Mouse (Mus musculus) cerebellum, postnatal 10 days (tissue): ENCODE results near the gene Ccdc84.
"Not testable (repeated sequence)": the region's sequence is repeated elsewhere in the genome, so short reads cannot be mapped to it uniquely, and the experiment has no call there.

Source experiments
- DNase-seq, 2 experiments: peaks; one replicate each; pipeline ENCODE4 v3.0.0; 2021; ENCODE audit warnings: mixed read lengths in 2 of 2

Ccdc84 gene

GRCm38 (mm10) chr9:44407752-44408097, 10.6 kb downstream of the Ccdc84 start:
- no peak for DNase-seq

GRCm38 (mm10) chr9:44406906-44407751, 11.2 kb downstream of the Ccdc84 start, which contains the start of the genes Rps25 and Trappc4:
Rps25 (plus strand) TSS chr9:44407139.
Trappc4 (minus strand) TSS chr9:44407600.
- DNase-seq = peak; percentile 96 to 97

DNA sequence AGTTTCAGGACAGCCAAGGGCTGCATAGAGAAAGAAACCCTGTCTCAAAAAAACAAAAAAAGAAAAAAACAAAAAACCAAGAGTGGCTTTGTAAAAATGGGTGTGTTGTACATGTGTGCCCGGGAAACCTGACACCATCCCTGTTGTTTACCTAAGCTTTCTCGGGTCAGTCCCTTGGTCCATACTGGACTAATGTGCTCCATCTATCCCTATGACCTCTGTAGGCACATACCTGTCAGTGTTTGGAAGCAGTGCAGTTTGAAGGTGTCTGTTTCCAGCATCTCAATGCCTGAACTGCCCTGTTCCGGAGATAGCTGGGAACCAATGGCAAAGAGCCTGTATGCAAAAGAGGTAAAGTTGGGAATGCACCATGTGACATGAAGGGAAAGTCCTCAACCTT, 13.4 kb downstream of the Ccdc84 start:
- DNase-seq = no peak

- no peak for DNase-seq
Measured at GRCm38 (mm10) chr9:44401081-44401480, 17.3 kb downstream of the Ccdc84 start.

- peak; percentile 54 to 60 for DNase-seq
Measured at GRCm38 (mm10) chr9:44399795-44400114, 18.6 kb downstream of the Ccdc84 start.

DNA sequence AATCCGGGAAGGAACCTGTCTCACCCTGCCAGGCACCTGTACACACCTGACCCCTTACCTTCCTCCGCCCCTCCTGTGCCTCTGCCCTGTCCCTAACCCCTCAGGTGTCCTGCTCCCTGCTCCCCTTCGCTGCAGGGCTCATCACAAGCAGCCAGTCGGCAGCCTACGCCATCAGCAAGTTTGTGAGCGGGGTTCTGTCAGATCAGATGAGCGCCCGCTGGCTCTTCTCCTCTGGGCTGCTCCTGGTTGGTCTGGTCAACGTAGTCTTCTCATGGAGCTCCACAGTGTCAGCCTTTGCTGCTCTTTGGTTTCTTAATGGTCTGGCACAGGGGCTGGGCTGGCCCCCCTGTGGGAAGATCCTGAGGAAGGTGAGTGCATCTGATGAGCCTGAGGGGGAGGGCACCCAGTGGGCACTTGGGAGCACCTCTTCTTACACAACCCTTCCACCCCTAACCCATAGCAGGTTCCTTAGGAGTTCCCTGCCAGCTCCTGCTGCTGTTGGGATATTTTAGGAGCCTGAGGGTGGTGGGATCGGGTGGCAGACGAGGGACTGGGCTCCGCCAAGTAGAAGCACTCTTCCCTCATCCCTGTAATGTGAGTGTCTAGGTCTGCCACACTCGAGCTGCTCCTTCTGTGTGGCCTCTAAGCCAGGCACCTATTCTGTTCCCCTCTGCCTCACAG, 19.1 kb downstream of the Ccdc84 start:
- DNase-seq = no peak

- no peak for DNase-seq
Measured at GRCm38 (mm10) chr9:44398551-44398950, 19.8 kb downstream of the Ccdc84 start.

GRCm38 (mm10) chr9:44398087-44398486, 20.3 kb downstream of the Ccdc84 start:
- DNase-seq = no peak

DNA sequence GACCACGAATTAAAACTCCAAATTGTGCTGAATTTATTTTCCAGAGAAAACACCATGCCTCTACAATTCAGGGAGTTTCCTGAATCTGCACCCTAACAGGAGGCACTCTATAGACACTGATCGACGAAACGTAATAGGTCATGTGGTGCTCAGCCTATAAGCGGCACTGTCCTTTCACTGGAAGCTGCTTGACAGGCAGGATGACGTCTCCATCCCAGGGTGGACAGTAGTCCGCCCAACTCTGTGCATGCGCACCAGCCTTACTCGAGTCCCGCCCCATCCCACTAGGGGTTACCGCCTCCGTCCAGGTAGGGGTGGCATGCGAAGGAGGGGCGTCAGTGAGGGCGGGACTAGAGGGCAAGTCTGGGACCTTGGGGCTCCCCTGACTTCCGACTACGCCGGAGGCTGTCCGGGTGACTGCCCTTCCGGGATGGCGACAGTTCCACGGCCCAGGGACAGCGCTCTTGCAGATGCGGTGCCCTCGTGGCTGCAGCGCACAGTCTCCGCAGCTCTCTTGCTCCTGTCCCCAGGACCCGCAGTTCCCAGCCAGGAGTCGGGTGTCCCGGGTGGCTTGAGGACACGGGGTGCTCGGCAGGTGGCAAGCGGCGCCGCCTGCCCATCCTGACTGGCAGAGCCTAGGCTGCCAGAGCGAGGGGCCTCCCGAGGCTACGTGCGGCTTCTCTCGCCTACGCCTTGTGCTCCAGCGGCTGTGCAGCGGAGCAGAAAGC, 21.5 kb downstream of the Ccdc84 start, which contains the start of gene Slc37a4:
Gene Slc37a4 (plus strand): TSS at position 169 of the 728 bp plus-strand sequence.
- DNase-seq = peak; percentile 96 to 99

GRCm38 (mm10) chr9:44391466-44391865, 26.9 kb downstream of the Ccdc84 start:
- DNase-seq = peak; percentile 89 to 90

GRCm38 (mm10) chr9:44389273-44389672, 29.1 kb downstream of the Ccdc84 start:
- peak; percentile 76 to 78 for DNase-seq

DNA sequence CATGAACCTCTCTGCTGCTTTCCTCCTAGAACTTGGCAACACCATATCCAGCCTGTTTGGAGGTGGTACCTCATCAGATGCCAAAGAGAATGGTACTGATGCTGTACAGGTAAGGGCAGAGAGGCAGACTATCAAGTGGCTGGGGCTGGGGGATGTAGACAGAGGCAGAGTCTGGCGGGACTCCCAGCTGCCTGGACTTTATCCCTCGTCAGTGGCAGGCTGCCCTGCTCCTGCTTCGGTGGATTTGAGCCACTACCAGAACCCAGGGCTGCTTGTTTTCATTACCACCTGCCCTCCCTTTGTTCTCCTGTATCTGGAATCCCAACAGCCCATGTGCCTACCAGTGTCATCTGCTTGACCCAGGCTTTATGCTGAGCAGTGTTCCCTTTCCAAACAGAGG, 31.1 kb downstream of the Ccdc84 start:
- DNase-seq = no peak

DNA sequence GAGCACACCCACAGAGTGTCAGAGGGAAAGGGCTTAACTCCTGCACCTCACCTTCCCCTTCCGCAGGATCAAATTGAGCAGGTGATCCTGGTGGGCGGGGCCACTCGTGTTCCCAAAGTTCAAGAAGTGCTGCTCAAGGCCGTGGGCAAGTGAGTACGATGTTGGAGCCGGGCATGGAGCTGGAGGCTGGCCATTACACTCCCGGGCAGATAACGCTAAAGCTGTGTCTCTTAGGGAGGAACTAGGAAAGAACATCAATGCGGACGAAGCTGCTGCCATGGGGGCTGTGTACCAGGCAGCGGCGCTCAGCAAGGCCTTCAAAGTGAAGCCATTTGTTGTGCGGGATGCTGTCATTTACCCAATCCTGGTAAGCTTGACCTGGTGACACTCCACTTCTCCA, 33.8 kb downstream of the Ccdc84 start:
- DNase-seq = no peak

- DNase-seq = peak; percentile 53 to 54
Measured at GRCm38 (mm10) chr9:44379862-44380261, 38.5 kb downstream of the Ccdc84 start.

- DNase-seq = peak; percentile 100
Measured at GRCm38 (mm10) chr9:44379054-44379834, 39.1 kb downstream of the Ccdc84 start, which contains the start of gene Hyou1. Hyou1 (plus strand) TSS chr9:44379490.

DNA sequence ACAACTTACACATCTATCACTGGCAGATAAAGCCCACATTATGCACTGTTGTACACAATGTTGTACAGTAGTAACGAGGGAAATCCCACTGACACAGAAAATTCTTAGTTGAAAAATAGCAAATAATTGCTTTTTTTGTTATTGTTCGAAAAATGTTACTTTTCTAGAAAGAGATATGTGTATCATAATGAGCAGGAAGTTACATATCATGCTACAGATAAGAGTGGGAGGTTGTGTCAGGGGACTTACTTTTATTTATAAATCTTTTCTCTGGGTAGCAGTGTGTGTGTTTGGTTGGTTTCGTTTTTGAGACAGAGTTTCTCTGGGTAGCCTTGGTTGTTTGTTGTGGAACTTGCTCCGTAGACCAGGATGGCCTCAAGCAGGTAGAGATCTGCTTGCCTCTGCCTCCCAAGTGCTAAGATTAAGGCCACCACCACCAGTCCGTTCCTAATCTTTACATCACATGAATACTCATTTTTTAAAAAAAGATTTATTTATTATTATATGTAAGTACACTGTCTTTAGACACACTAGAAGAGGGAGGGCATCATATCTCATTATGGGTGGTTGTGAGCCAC, 40.1 kb downstream of the Ccdc84 start:
- DNase-seq = no peak

DNA sequence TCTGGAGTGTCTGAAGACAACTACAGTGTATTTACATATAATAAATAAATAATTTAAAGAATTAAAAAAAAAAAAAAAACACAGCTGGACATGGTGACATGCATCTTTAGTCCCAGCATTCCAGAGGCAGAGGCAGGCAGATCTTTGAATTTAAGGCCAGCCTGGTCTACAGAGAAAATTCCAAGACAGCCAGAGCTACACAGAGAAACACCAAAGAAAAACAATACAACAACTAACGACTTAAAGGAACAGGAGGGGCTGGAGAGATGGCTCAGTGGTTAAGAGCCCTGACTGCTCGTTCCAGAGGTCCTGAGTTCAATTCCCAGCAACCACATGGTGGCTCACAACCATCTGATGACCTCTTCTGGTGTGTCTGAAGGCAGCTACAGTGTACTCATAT, 41.0 kb downstream of the Ccdc84 start:
- DNase-seq = not testable (repeated sequence)

GRCm38 (mm10) chr9:44376141-44376540, 42.2 kb downstream of the Ccdc84 start:
- no peak for DNase-seq

DNA sequence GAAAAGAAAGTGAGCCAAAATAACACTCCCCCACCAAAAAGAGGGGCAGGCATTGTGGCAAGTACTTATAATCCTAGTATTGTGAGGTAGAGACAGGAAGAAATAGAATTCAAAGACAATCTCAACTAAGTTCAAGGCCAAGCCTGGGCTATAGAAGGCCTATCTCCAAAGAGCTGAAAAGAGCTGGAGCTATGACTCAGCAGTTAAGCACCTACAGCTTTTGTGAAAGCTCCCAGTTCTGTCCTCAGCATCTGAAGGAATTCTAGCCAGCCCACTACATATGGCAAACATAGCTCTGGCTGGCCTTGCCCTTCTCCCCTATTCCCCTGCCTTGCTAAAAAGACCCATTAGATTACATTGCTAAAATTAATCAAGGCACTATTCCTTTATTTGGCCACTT, 45.0 kb downstream of the Ccdc84 start:
- no peak for DNase-seq

GRCm38 (mm10) chr9:44364480-44364879, 53.9 kb downstream of the Ccdc84 start:
- peak; percentile 26 to 33 for DNase-seq

GRCm38 (mm10) chr9:44361931-44362330, 56.4 kb downstream of the Ccdc84 start:
- not testable (repeated sequence) for DNase-seq
